Mouse (Mus musculus) megakaryocyte, embryonic 14.5 days (primary cell): ENCODE measurements around the gene Tnfsfm13.

Experiments used
- FLI1 ChIP-seq: IDR thresholded peaks from 2 replicates; pipeline ENCODE4 v1.6.1; 2012; ENCODE audit warnings: low read length, inconsistent platforms, mixed read lengths
- GATA1 ChIP-seq: IDR thresholded peaks from 3 replicates; pipeline ENCODE4 v1.6.1; 2012; ENCODE audit warnings: mixed read lengths, low read length, inconsistent platforms, borderline replicate concordance

GRCm38 (mm10) chr11:69670786-69671725, 24.8 kb downstream of the Tnfsfm13 start:
- TF ChIP-seq GATA1 (no peak), FLI1 (peak; percentile 81; the same call in 1 of the 2 replicates)
